In the genomic region with DNA sequence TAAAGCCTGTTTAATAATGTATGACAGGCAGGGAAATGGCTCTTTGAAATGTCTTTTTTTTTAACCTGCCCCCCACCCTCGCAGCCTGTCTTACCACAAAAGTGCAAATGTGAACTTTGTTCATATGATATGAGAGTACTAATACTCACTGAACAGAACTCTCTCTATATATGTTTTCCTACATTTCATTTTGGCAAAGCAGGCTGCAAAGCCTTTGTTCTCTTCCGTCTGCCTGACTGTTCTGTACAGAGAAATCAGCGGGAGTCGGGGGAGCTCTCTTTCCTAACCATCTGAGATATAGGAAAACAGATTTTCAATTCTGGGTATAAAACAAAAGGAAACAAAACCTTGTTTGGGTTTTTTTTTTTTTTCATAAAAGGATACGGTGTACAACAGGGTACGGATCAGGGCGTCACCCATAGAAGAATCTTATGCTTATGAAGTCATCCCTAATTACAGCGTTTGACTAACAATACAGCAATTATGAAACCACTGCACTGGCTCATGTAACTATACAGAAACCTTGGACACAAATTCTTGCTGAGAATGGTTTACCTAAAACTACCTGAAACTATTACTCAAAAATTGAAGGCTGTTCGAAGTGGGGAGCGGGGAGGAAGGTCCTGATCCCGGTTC, we compare ENCODE assay signal across 19 mouse cellular contexts. TPM values are rescaled to one million over a fixed set of nuclear protein-coding genes. Genes with fewer than 3 reads are reported as not detected.
DNase-seq lines count a peak whose midpoint lies in the region; ATAC-seq lines count a peak whose summit lies in the region.
"Had no signal": no experiment of that assay in that cellular context is flagged by ENCODE, and none has a peak within 500 bp of the region (broad histone marks: within the 10 kb centered on the region; RNA-seq: fewer than 3 reads in every experiment).

No protein-coding gene starts in this region.

- peak; percentile 45; the same call in 1 of the 2 replicates for ATAC-seq in forebrain, embryonic 16.5 days
- ATAC-seq in forebrain, embryonic 13.5 days: no peak
- no peak for ATAC-seq in heart, embryonic 11.5 days (replicated peaks; ENCODE audit: insufficient number of reproducible peaks, low FRiP score, low TSS enrichment)
- peak; percentile 68 for ATAC-seq in midbrain, embryonic 16.5 days
- no peak for ATAC-seq in midbrain, embryonic 13.5 days
- ATAC-seq: hindbrain, postnatal 0 days; intestine, postnatal 0 days; liver, postnatal 0 days had no signal

- no peak overlapping the region for H3K4me2 ChIP-seq in forebrain, embryonic 16.5 days (ENCODE audit: low read length)
- H3K4me2 ChIP-seq in forebrain, embryonic 13.5 days: no peak overlapping the region
- H3K4me2 ChIP-seq in heart, embryonic 11.5 days: no peak overlapping the region
- H3K4me2 ChIP-seq in midbrain, embryonic 16.5 days (ENCODE audit: low read length): no peak overlapping the region
- H3K4me2 ChIP-seq in midbrain, embryonic 13.5 days (replicated peaks): no peak overlapping the region
- H3K4me2 ChIP-seq: heart, embryonic 13.5 days had no signal

- no peak overlapping the region for H3K27ac ChIP-seq in forebrain, embryonic 16.5 days (ENCODE audit: low read length)
- H3K27ac ChIP-seq in forebrain, embryonic 13.5 days: no peak overlapping the region
- no peak overlapping the region for H3K27ac ChIP-seq in heart, embryonic 11.5 days (ENCODE audit: low read depth, low read length)
- peak overlapping the region; percentile 47; the same call in 1 of the 2 replicates for H3K27ac ChIP-seq in midbrain, embryonic 16.5 days (ENCODE audit: low read length)
- no peak overlapping the region for H3K27ac ChIP-seq in midbrain, embryonic 13.5 days
- H3K27ac ChIP-seq: heart, embryonic 13.5 days; hindbrain, postnatal 0 days; limb, embryonic 10.5 days had no signal

- no peak overlapping the region for H3K9ac ChIP-seq in forebrain, embryonic 16.5 days (replicated peaks; ENCODE audit: low read depth, low read length)
- H3K9ac ChIP-seq in forebrain, embryonic 13.5 days: no peak overlapping the region
- no peak overlapping the region for H3K9ac ChIP-seq in heart, embryonic 11.5 days (ENCODE audit: low read depth, low read length)
- H3K9ac ChIP-seq in midbrain, embryonic 16.5 days (ENCODE audit: low read depth, low read length): no peak overlapping the region
- no peak overlapping the region for H3K9ac ChIP-seq in midbrain, embryonic 13.5 days (replicated peaks)
- H3K9ac ChIP-seq: heart, embryonic 13.5 days; liver, postnatal 0 days had no signal

- no peak overlapping the region for H3K4me3 ChIP-seq in forebrain, embryonic 16.5 days (replicated peaks; ENCODE audit: low read length)
- H3K4me3 ChIP-seq in forebrain, embryonic 13.5 days: no peak overlapping the region
- no peak overlapping the region for H3K4me3 ChIP-seq in heart, embryonic 11.5 days (ENCODE audit: low read depth, low read length)
- H3K4me3 ChIP-seq in midbrain, embryonic 16.5 days (ENCODE audit: low read depth, low read length): no peak overlapping the region
- H3K4me3 ChIP-seq in midbrain, embryonic 13.5 days (replicated peaks): no peak overlapping the region
- H3K4me3 ChIP-seq: heart, embryonic 13.5 days; limb, embryonic 10.5 days; megakaryocyte, embryonic 14.5 days had no signal

- H3K36me3 ChIP-seq in forebrain, embryonic 16.5 days (ENCODE audit: control insufficient read depth, insufficient read depth): no peaks in the 10 kb centered on the region
- H3K36me3 ChIP-seq in forebrain, embryonic 13.5 days (ENCODE audit: poor library complexity, severe bottlenecking): no peaks in the 10 kb centered on the region
- no peaks in the 10 kb centered on the region for H3K36me3 ChIP-seq in heart, embryonic 11.5 days (ENCODE audit: control insufficient read depth, insufficient read depth, low read length)
- H3K36me3 ChIP-seq in midbrain, embryonic 16.5 days (ENCODE audit: control insufficient read depth, insufficient read depth, low read length): no peaks in the 10 kb centered on the region
- no peaks in the 10 kb centered on the region for H3K36me3 ChIP-seq in midbrain, embryonic 13.5 days
- H3K36me3 ChIP-seq: G1E; heart, embryonic 13.5 days; limb, embryonic 10.5 days had no signal

- no peaks in the 10 kb centered on the region for H3K4me1 ChIP-seq in forebrain, embryonic 16.5 days (replicated peaks; ENCODE audit: control insufficient read depth, insufficient read depth, low read length)
- no peaks in the 10 kb centered on the region for H3K4me1 ChIP-seq in forebrain, embryonic 13.5 days
- no peaks in the 10 kb centered on the region for H3K4me1 ChIP-seq in heart, embryonic 11.5 days (ENCODE audit: control insufficient read depth, insufficient read depth, low read length)
- no peaks in the 10 kb centered on the region for H3K4me1 ChIP-seq in midbrain, embryonic 16.5 days (ENCODE audit: control insufficient read depth, insufficient read depth, low read length)
- H3K4me1 ChIP-seq in midbrain, embryonic 13.5 days (replicated peaks): 0 out of 2 replicates have a peak, but pooled peaks cover 4% of the 10 kb centered on the region
- H3K4me1 ChIP-seq: heart, embryonic 13.5 days; limb, embryonic 10.5 days; megakaryocyte, embryonic 14.5 days had no signal

- no peaks in the 10 kb centered on the region for H3K27me3 ChIP-seq in forebrain, embryonic 16.5 days (replicated peaks; ENCODE audit: control insufficient read depth, insufficient read depth, low read length)
- no peaks in the 10 kb centered on the region for H3K27me3 ChIP-seq in forebrain, embryonic 13.5 days
- no peaks in the 10 kb centered on the region for H3K27me3 ChIP-seq in heart, embryonic 11.5 days (ENCODE audit: control insufficient read depth, insufficient read depth, low read length)
- H3K27me3 ChIP-seq in midbrain, embryonic 16.5 days (ENCODE audit: control insufficient read depth, insufficient read depth, low read depth, low read length): no peaks in the 10 kb centered on the region
- no peaks in the 10 kb centered on the region for H3K27me3 ChIP-seq in midbrain, embryonic 13.5 days

- WGBS in forebrain, embryonic 16.5 days: 48% methylated on average over 11 of the region's 11 CpGs
- WGBS in forebrain, embryonic 13.5 days: 59% methylated on average over 11 of the region's 11 CpGs
- WGBS in heart, embryonic 11.5 days (ENCODE audit: insufficient replicate concordance): 78% methylated on average over 11 of the region's 11 CpGs
- WGBS in midbrain, embryonic 16.5 days: 54% methylated on average over 11 of the region's 11 CpGs
- 62% methylated on average over 11 of the region's 11 CpGs for WGBS in midbrain, embryonic 13.5 days

- no peaks in the 10 kb centered on the region for H3K9me3 ChIP-seq in forebrain, embryonic 16.5 days (ENCODE audit: control insufficient read depth, low read length)
- H3K9me3 ChIP-seq in forebrain, embryonic 13.5 days (replicated peaks): no peaks in the 10 kb centered on the region
- no peaks in the 10 kb centered on the region for H3K9me3 ChIP-seq in heart, embryonic 11.5 days (replicated peaks; ENCODE audit: control insufficient read depth, low read length)
- H3K9me3 ChIP-seq in midbrain, embryonic 16.5 days (replicated peaks; ENCODE audit: control insufficient read depth, low read length, poor library complexity, severe bottlenecking): no peaks in the 10 kb centered on the region
- no peaks in the 10 kb centered on the region for H3K9me3 ChIP-seq in midbrain, embryonic 13.5 days
- H3K9me3 ChIP-seq: G1E; heart, embryonic 13.5 days; limb, embryonic 10.5 days; megakaryocyte, embryonic 14.5 days had no signal

- intact Hi-C loops in heart, postnatal 10 days (cut with DNase I): no loop called here

- DNase-seq in heart, postnatal 10 days: peak; percentile 7 to 9
- no peak for DNase-seq in layer of hippocampus, postnatal 14 days (ENCODE audit: low spot score in 2 of 2)
- DNase-seq: adrenal gland, postnatal 36 days; cerebellum, adult 8-10 months; gastrocnemius, postnatal 36 days; kidney, postnatal 10 days; liver, postnatal 0 days; thymus, postnatal 14 days had no signal

RNA-seq across cellular contexts. Expression of a gene that starts 41.9 kb away (rescaled TPM):
- polyA plus RNA-seq in forebrain, embryonic 16.5 days (2015; fragmentation: Nextera tagmentation; extraction: Ambion mirVana): 38.1 and 50.0 TPM in 2 replicates
- 37.6 and 41.4 TPM in 2 replicates for polyA plus RNA-seq in forebrain, embryonic 13.5 days (2015; fragmentation: Nextera tagmentation; extraction: Ambion mirVana)
- 10 to 100 TPM; 84.2 to 87.0 TPM for total RNA-seq in heart, postnatal 10 days (2021)
- 72.9 and 94.2 TPM in 2 replicates for polyA plus RNA-seq in heart, embryonic 11.5 days (2014; fragmentation: Nextera tagmentation; extraction: Ambion mirVana)
- polyA plus RNA-seq in midbrain, embryonic 16.5 days (2015; fragmentation: Nextera tagmentation; extraction: Ambion mirVana): 31.1 and 31.4 TPM in 2 replicates
- polyA plus RNA-seq in midbrain, embryonic 13.5 days (2015; fragmentation: Nextera tagmentation; extraction: Ambion mirVana): 33.2 and 36.3 TPM in 2 replicates
- 100 to 1,000 TPM; 166 to 177 TPM for total RNA-seq in layer of hippocampus, postnatal 14 days (2021)
- total RNA-seq: G1E had no signal
- polyA plus RNA-seq: G1E had no signal

Comparison
In these comparisons a context has a peak if more than half of its experiments do, and no peak if none do; other contexts are left out.
1. ATAC-seq: peak in forebrain, embryonic 16.5 days (single experiment) and midbrain, embryonic 16.5 days (single experiment); none in forebrain, embryonic 13.5 days (single experiment), heart, embryonic 11.5 days (single experiment) and midbrain, embryonic 13.5 days (single experiment).
2. DNase-seq: peak in heart, postnatal 10 days (2 of 2); none in layer of hippocampus, postnatal 14 days (0 of 2).